In the genomic region with DNA sequence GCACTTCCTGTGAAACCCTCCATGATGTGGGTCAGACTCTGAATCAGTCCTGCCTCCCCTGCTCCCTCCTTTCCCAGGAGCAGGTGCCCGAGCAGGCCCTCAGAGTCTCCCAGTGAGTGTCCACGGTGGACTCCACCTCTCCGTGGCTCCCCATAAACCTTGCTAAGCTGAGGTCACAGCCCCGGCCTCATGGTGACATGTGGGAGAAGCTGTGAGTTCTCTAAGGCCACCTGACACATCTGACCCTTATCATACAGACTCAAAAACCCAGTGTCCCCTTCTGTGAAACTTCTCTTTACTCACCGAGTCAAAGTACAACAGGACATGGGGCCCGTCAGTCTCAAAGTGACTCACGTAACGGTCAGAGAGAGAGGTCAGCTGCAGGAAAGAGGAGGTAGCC, we compare ENCODE assay signal across 15 mouse cellular contexts. TPM values are rescaled to one million over a fixed set of nuclear protein-coding genes. Genes with fewer than 3 reads are reported as not detected.
"Had no signal": no experiment of that assay in that cellular context is flagged by ENCODE, and none has a peak within 500 bp of the region (broad histone marks: within the 10 kb centered on the region; RNA-seq: fewer than 3 reads in every experiment).

No protein-coding gene starts in this region.

RNA-seq across cellular contexts. Expression of a gene that starts 6.5 kb away (rescaled TPM):
- total RNA-seq: megakaryocyte progenitor cell, adult 5-6 weeks; midbrain, postnatal 0 days; monocyte, adult 5-6 weeks; neutrophil, adult 5-6 weeks had no signal
- polyA plus RNA-seq: liver, embryonic 13.5 days; lung, embryonic 15.5 days; lung, postnatal 0 days; macrophage; midbrain, embryonic 11.5 days; midbrain, embryonic 13.5 days; midbrain, embryonic 15.5 days; midbrain, postnatal 0 days; neural tube, embryonic 12.5 days; neural tube, embryonic 14.5 days; stomach, postnatal 0 days; urinary bladder, adult 2 months had no signal
